Mouse (Mus musculus) erythroblast, embryonic 14.5 days (primary cell): ENCODE data around the gene Exosc2. TPM values are rescaled to one million over a fixed set of nuclear protein-coding genes. Genes with fewer than 3 reads are reported as not detected.

Source experiments
- H3K27me3 ChIP-seq: 2 replicates; pipeline ENCODE4 v1.6.1; 2012; ENCODE audit warnings: inconsistent platforms; ENCODE audit not compliant: control insufficient read depth
- H3K36me3 ChIP-seq: 2 replicates; pipeline ENCODE4 v1.6.1; 2012; ENCODE audit warnings: mild to moderate bottlenecking, inconsistent platforms; ENCODE audit not compliant: control insufficient read depth
- H3K4me1 ChIP-seq: 2 replicates; pipeline ENCODE4 v1.6.1; 2012; ENCODE audit warnings: inconsistent platforms; ENCODE audit not compliant: control insufficient read depth
- H3K4me3 ChIP-seq: replicated peaks from 2 replicates; pipeline ENCODE3; 2012; ENCODE audit warnings: moderate library complexity, mild to moderate bottlenecking, inconsistent platforms
- H3K9me3 ChIP-seq: 2 replicates; pipeline ENCODE4 v1.6.1; 2012; ENCODE audit warnings: low read length, inconsistent platforms, mixed read lengths; ENCODE audit not compliant: control insufficient read depth
- GATA1 ChIP-seq: IDR thresholded peaks from 2 replicates; pipeline ENCODE4 v1.6.1; 2012; ENCODE audit warnings: low read length, inconsistent platforms, mixed read lengths
- TAL1 ChIP-seq: IDR thresholded peaks from 3 replicates; pipeline ENCODE4 v1.6.1; 2012; ENCODE audit warnings: low read length, inconsistent platforms, mixed read lengths
- polyA plus RNA-seq: library from polyadenylated mRNA; stranded (reverse); fragments of >175 nt; gene quantifications from 2 replicates; pipeline ENCODE4 v1.2.3, GENCODE M21; 2012

Gene Exosc2
- polyA plus RNA-seq, 1 experiment: 1.6 TPM

DNA sequence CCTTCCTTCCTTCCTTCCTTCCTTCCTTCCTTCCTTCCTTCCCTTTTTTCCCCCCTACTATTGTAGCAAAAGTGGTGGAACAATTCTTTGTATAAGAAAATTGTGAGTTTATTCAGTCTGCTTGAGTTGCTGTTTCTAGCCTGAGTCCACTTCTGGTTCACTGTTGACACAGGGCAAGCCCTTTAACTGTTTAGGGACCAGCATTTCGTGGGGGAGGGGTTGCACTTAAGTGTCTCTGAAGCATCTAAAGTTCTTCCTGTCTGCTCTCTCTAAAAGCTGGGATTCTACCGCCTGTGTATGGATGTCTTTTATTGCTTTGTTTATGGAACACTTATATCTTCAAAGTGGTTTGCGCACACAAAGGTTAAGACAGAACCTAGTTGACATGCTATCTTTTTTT lies 19.5 kb downstream of the Exosc2 start:
- Histone ChIP-seq H3K9me3 (no peaks in the 10 kb centered on the region), H3K4me3 (peak overlapping the region; percentile 90)
- TF ChIP-seq GATA1: no peak
- TF ChIP-seq TAL1: no peak

DNA sequence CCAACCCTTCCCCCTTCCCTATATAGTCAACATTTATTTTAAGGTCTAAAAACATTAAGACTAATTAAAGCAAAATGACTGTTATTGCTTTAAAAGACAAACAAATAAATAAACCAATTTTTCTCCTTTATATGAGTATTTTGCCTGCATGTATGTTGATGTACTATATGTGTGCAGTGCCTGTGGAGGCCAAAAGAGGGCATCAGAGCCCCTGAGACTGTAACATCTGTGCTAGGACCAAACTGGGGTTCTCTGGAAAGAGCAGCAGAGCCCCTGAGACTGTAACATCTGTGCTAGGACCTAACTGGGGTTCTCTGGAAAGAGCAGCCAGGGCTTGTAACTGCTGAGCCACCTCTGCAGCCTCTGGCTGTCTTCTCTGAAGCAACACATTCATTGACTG lies 27.7 kb downstream of the Exosc2 start:
- Histone ChIP-seq H3K27me3 (no peaks in the 10 kb centered on the region), H3K4me3 (no peak overlapping the region), H3K9me3 (no peaks in the 10 kb centered on the region), H3K4me1 (peaks cover 13% of the 10 kb centered on the region), H3K36me3 (peaks cover 55% of the 10 kb centered on the region)
- TF ChIP-seq GATA1 (no peak), TAL1 (no peak)

More for the DNA sequence above, 19.5 kb downstream of the Exosc2 start:
- peaks cover 21% of the 10 kb centered on the region for H3K36me3 ChIP-seq
- peaks cover 38% of the 10 kb centered on the region for H3K4me1 ChIP-seq
- H3K27me3 ChIP-seq: no peaks in the 10 kb centered on the region

- Histone ChIP-seq H3K27me3 (no peaks in the 10 kb centered on the region), H3K4me1 (peaks cover 13% of the 10 kb centered on the region), H3K4me3 (no peak overlapping the region), H3K9me3 (no peaks in the 10 kb centered on the region), H3K36me3 (peaks cover 42% of the 10 kb centered on the region)
- TF ChIP-seq TAL1 (no peak), GATA1 (no peak)
Observed at GRCm38 (mm10) chr2:31700545-31701446, 30.3 kb downstream of the Exosc2 start.

DNA sequence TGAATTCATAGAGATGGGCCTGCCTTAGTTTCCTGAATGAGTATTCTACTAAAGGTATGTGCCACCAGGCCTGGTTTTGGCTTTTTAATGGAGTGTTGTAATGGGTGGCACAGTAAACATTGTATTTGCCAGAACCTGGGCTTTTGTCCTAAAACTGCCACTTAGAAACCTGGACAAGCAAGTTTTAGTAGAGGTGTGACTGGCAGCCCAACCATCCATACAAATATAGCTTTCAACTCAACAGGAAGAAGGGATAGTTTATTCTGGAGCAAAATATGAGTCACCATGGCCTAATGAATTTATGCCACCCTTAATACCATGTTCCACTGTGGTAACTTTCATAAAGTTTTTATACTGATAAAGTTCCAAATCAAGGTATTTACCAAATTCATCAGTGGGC lies 32.7 kb downstream of the Exosc2 start:
- Histone ChIP-seq H3K4me3 (no peak overlapping the region), H3K9me3 (no peaks in the 10 kb centered on the region), H3K27me3 (no peaks in the 10 kb centered on the region), H3K36me3 (peaks cover 32% of the 10 kb centered on the region), H3K4me1 (peaks cover 24% of the 10 kb centered on the region)
- no peak for TF ChIP-seq GATA1
- TF ChIP-seq TAL1: no peak

DNA sequence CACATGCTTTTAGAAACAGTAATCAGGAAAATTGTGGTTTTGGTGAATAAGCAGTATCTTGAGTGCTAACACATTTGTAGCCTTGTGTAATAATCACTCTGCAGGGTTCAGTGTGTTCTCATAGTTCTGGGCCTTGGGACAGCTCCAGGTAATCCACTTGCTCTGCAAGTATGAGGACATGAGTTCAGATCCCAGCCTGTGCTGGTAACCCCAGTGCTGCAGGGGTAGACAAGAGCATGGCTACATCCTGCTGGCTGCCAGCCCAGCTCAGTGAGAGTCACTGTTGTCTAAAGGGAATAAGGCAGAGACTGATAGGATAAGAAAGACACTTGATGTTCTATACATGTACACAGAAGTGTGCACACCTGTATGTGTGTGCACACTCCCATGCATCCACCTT lies 35.4 kb downstream of the Exosc2 start:
- peaks cover 19% of the 10 kb centered on the region for H3K36me3 ChIP-seq
- H3K4me1 ChIP-seq: peaks cover 18% of the 10 kb centered on the region
- no peaks in the 10 kb centered on the region for H3K9me3 ChIP-seq
- TF ChIP-seq TAL1 (no peak), GATA1 (no peak)
- H3K4me3 ChIP-seq: no peak overlapping the region
- H3K27me3 ChIP-seq: no peaks in the 10 kb centered on the region

- Histone ChIP-seq H3K4me3 (no peak overlapping the region), H3K27me3 (no peaks in the 10 kb centered on the region), H3K4me1 (peaks cover 14% of the 10 kb centered on the region), H3K36me3 (peaks cover 15% of the 10 kb centered on the region), H3K9me3 (no peaks in the 10 kb centered on the region)
- no peak for TF ChIP-seq GATA1
- TF ChIP-seq TAL1: no peak
Observed at GRCm38 (mm10) chr2:31706531-31706930, 36.0 kb downstream of the Exosc2 start.

- H3K4me3 ChIP-seq: no peak overlapping the region
- TF ChIP-seq TAL1 (no peak), GATA1 (no peak)
- no peaks in the 10 kb centered on the region for H3K27me3 ChIP-seq
- H3K4me1 ChIP-seq: peaks cover 4% of the 10 kb centered on the region
- H3K36me3 ChIP-seq: peaks cover 12% of the 10 kb centered on the region
- no peaks in the 10 kb centered on the region for H3K9me3 ChIP-seq
Observed at GRCm38 (mm10) chr2:31712716-31713115, 42.2 kb downstream of the Exosc2 start.

- Histone ChIP-seq H3K4me3 (no peak overlapping the region), H3K27me3 (no peaks in the 10 kb centered on the region), H3K4me1 (peaks cover 2% of the 10 kb centered on the region), H3K36me3 (peaks cover 11% of the 10 kb centered on the region; the same call in 1 of the 2 replicates), H3K9me3 (no peaks in the 10 kb centered on the region)
- no peak for TF ChIP-seq TAL1
- TF ChIP-seq GATA1: no peak
Observed at GRCm38 (mm10) chr2:31713813-31714212, 43.3 kb downstream of the Exosc2 start.

- Histone ChIP-seq H3K4me3 (no peak overlapping the region), H3K27me3 (no peaks in the 10 kb centered on the region), H3K36me3 (peaks cover 11% of the 10 kb centered on the region; the same call in 1 of the 2 replicates), H3K9me3 (no peaks in the 10 kb centered on the region), H3K4me1 (peaks cover 9% of the 10 kb centered on the region)
- no peak for TF ChIP-seq GATA1
Observed at GRCm38 (mm10) chr2:31714780-31715179, 44.3 kb downstream of the Exosc2 start.
